Mouse (Mus musculus) thymus, postnatal 36 days (tissue): ENCODE measurements at regions not wholly inside any gene's neighbourhood (a gene's known extent, or its start where the extent isn't known, plus 50 kb on each side); places are given as distances from the start of the nearest gene placed in this dataset.
"Not testable (repeated sequence)": the region's sequence is repeated elsewhere in the genome, so short reads cannot be mapped to it uniquely, and the experiment has no call there.

ENCODE experiments used
- DNase-seq, 2 experiments: peaks; one replicate each; pipeline ENCODE4 v3.0.0; 2022; ENCODE audit warnings: mixed read lengths in 2 of 2

- DNase-seq: no peak
Observed at GRCm38 (mm10) chr7:116681268-116681667, 177.1 kb downstream of the Nucb2 start.

GRCm38 (mm10) chr7:116700409-116700808 lies 196.2 kb downstream of the Nucb2 start:
- DNase-seq: no peak

- peak; percentile 18 to 19 for DNase-seq
Observed at GRCm38 (mm10) chr7:116701466-116702342, 197.5 kb downstream of the Nucb2 start.

- DNase-seq: no peak
Observed at GRCm38 (mm10) chr7:116702596-116702995, 198.4 kb downstream of the Nucb2 start.

- DNase-seq: no peak
Observed at GRCm38 (mm10) chr7:116711541-116711940, 207.4 kb downstream of the Nucb2 start.

GRCm38 (mm10) chr7:116713200-116713599 lies 209.0 kb downstream of the Nucb2 start:
- DNase-seq: no peak

GRCm38 (mm10) chr7:116715234-116716046 lies 211.3 kb downstream of the Nucb2 start:
- DNase-seq: no peak

GRCm38 (mm10) chr7:116728379-116728778 lies 224.2 kb downstream of the Nucb2 start:
- no peak for DNase-seq

- no peak for DNase-seq
Observed at GRCm38 (mm10) chr7:116729795-116730194, 225.6 kb downstream of the Nucb2 start.

- DNase-seq: no peak
Observed at GRCm38 (mm10) chr7:116735676-116736075, 231.5 kb downstream of the Nucb2 start.

- no peak for DNase-seq
Observed at GRCm38 (mm10) chr7:116736333-116736732, 232.2 kb downstream of the Nucb2 start.

GRCm38 (mm10) chr7:116738009-116738408 lies 233.8 kb downstream of the Nucb2 start:
- DNase-seq: no peak

GRCm38 (mm10) chr7:116754556-116754955 lies 250.4 kb downstream of the Nucb2 start:
- DNase-seq: no peak

GRCm38 (mm10) chr7:116792181-116792580 lies 288.0 kb downstream of the Nucb2 start:
- DNase-seq: not testable (repeated sequence)

- no peak for DNase-seq
Observed at GRCm38 (mm10) chr7:116808475-116808874, 304.3 kb downstream of the Nucb2 start.

- DNase-seq: no peak
Observed at GRCm38 (mm10) chr7:116816494-116816893, 312.3 kb downstream of the Nucb2 start.

GRCm38 (mm10) chr7:116817991-116818390 lies 313.8 kb downstream of the Nucb2 start:
- no peak for DNase-seq

- no peak for DNase-seq
Observed at GRCm38 (mm10) chr7:116820613-116821012, 316.4 kb downstream of the Nucb2 start.

GRCm38 (mm10) chr7:116842894-116843293 lies 338.7 kb downstream of the Nucb2 start:
- DNase-seq: no peak

GRCm38 (mm10) chr7:116847846-116848730 lies 343.9 kb downstream of the Nucb2 start:
- DNase-seq: no peak

- no peak for DNase-seq
Observed at GRCm38 (mm10) chr7:116853351-116853750, 349.2 kb downstream of the Nucb2 start.

GRCm38 (mm10) chr7:116857141-116857540 lies 353.0 kb downstream of the Nucb2 start:
- DNase-seq: no peak

GRCm38 (mm10) chr7:116857744-116858143 lies 353.6 kb downstream of the Nucb2 start:
- DNase-seq: no peak
